Mouse (Mus musculus) liver, postnatal 0 days (tissue): Measurements from ENCODE around the gene Sub1. TPM values are rescaled to one million over a fixed set of nuclear protein-coding genes. Genes with fewer than 3 reads are reported as not detected.

Source experiments
- ATAC-seq: fragments of 200-750 bp; cut with Nextera tagmentation; 2 replicates; pipeline ENCODE4 v1.8.0; 2017; ENCODE audit warnings: mild to moderate bottlenecking, moderate library complexity
- DNase-seq: peaks from one replicate; pipeline ENCODE4 v3.0.0-alpha.2; 2016
- H3K27ac ChIP-seq: fragments of 300-500 bp; sonication (generic); 2 replicates; pipeline ENCODE4 v1.5.1; 2014; ENCODE audit warnings: antibody characterized with exemption, moderate library complexity, mild to moderate bottlenecking, low read depth
- H3K27me3 ChIP-seq: fragments of 300-500 bp; sonication (generic); 2 replicates; pipeline ENCODE4 v1.6.1; 2014; ENCODE audit warnings: low read length, control low read depth, mixed read lengths; ENCODE audit not compliant: insufficient read depth
- H3K36me3 ChIP-seq: fragments of 300-500 bp; sonication (generic); replicated peaks from 2 replicates; pipeline ENCODE4 v1.6.1; 2014; ENCODE audit warnings: mild to moderate bottlenecking, control low read depth, low read length, moderate library complexity, mixed read lengths; ENCODE audit not compliant: insufficient read depth
- H3K4me1 ChIP-seq: fragments of 300-500 bp; sonication (generic); 2 replicates; pipeline ENCODE4 v1.6.1; 2014; ENCODE audit warnings: antibody characterized with exemption, mild to moderate bottlenecking, control low read depth; ENCODE audit not compliant: insufficient read depth
- H3K4me2 ChIP-seq: fragments of 300-500 bp; sonication (generic); 2 replicates; pipeline ENCODE4 v1.6.1; 2014; ENCODE audit warnings: low read depth, mild to moderate bottlenecking, low read length, moderate library complexity, mixed read lengths
- H3K4me3 ChIP-seq: fragments of 300-500 bp; sonication (generic); 2 replicates; pipeline ENCODE4 v1.5.1; 2014; ENCODE audit warnings: low read depth, low read length
- H3K9ac ChIP-seq: fragments of 300-500 bp; sonication (generic); replicated peaks from 2 replicates; pipeline ENCODE4 v1.6.1; 2014; ENCODE audit warnings: mild to moderate bottlenecking, moderate library complexity
- H3K9me3 ChIP-seq: fragments of 300-500 bp; sonication (generic); 2 replicates; pipeline ENCODE4 v1.6.1; 2016; ENCODE audit warnings: mild to moderate bottlenecking, control low read depth, low read length, mixed read lengths
- CTCF ChIP-seq: sonication (generic); IDR thresholded peaks from 2 replicates; pipeline ENCODE4 v1.5.1; 2016; ENCODE audit warnings: antibody characterized with exemption, low read depth
- EP300 ChIP-seq: IDR thresholded peaks from 2 replicates; pipeline ENCODE4 v1.6.1; 2016; ENCODE audit warnings: antibody characterized with exemption, low read depth, mild to moderate bottlenecking
- WGBS: fragments of 180-500 bp; shearing (Covaris S2); extraction: QIAGEN DNeasy Blood & Tissue Kit; methylation state at CpG from one replicate; pipeline ENCODE4 v1.1.7; 2014; ENCODE audit not compliant: insufficient replicate concordance; 5-methylcytosine and 5-hydroxymethylcytosine counted together
- polyA plus RNA-seq: library from polyadenylated mRNA; unstranded; fragments of >200 nt; fragmentation: Nextera tagmentation; extraction: Ambion mirVana; gene quantifications from 2 replicates; pipeline ENCODE4 v1.2.1, GENCODE M21; 2015

Sub1 gene
- 276 and 278 TPM in 2 replicates for polyA plus RNA-seq

- no peaks in the 10 kb centered on the region for H3K27me3 ChIP-seq
- peaks cover 13% of the 10 kb centered on the region for H3K36me3 ChIP-seq
- peak within 1 kb of the TSS; percentile 94 for H3K4me2 ChIP-seq
- peak within 1 kb of the TSS; percentile 96 for H3K27ac ChIP-seq
- ATAC-seq (no peak), DNase-seq (no peak)
- H3K4me3 ChIP-seq = peak within 1 kb of the TSS; percentile 97
- no peaks in the 10 kb centered on the region for H3K9me3 ChIP-seq
- 88% methylated on average over 7 of the region's 7 CpGs for WGBS
- no peak for TF ChIP-seq EP300
- no peak for TF ChIP-seq CTCF
- H3K9ac ChIP-seq = peak within 1 kb of the TSS; percentile 97
- H3K4me1 ChIP-seq = peaks cover 12% of the 10 kb centered on the region; the same call in 1 of the 2 replicates
These were observed at the start of gene Sub1 for GRCm38 (mm10) chr15:11996883-11997282. TSS of gene Sub1 (minus strand) at chr15:11996983.

- WGBS = 60% methylated on average over 5 of the region's 5 CpGs
- TF ChIP-seq EP300 = no peak
- no peak for TF ChIP-seq CTCF
- ATAC-seq = no peak
These were observed 43.6 kb upstream of the Sub1 start for GRCm38 (mm10) chr15:12040407-12040710.

GRCm38 (mm10) chr15:12039671-12040406 lies 43.1 kb upstream of the Sub1 start:
- H3K36me3 ChIP-seq = no peaks in the 10 kb centered on the region
- no peak for ATAC-seq
- 0 out of 2 replicates have a peak, but pooled peaks cover 2% of the 10 kb centered on the region for H3K4me1 ChIP-seq
- no peaks in the 10 kb centered on the region for H3K9me3 ChIP-seq
- H3K9ac ChIP-seq = no peak overlapping the region
- H3K4me3 ChIP-seq = no peak overlapping the region
- TF ChIP-seq EP300 = no peak
- no peak for TF ChIP-seq CTCF
- H3K27me3 ChIP-seq = no peaks in the 10 kb centered on the region
- no peak for DNase-seq
- no peak overlapping the region for H3K27ac ChIP-seq
- H3K4me2 ChIP-seq = no peak overlapping the region
- 76% methylated on average over 15 of the region's 15 CpGs for WGBS

More at GRCm38 (mm10) chr15:12040407-12040710, 43.6 kb upstream of the Sub1 start:
- Histone ChIP-seq H3K36me3 (no peaks in the 10 kb centered on the region), H3K4me2 (no peak overlapping the region), H3K4me1 (0 out of 2 replicates have a peak, but pooled peaks cover 2% of the 10 kb centered on the region), H3K27me3 (no peaks in the 10 kb centered on the region), H3K4me3 (no peak overlapping the region), H3K9ac (no peak overlapping the region), H3K27ac (no peak overlapping the region), H3K9me3 (no peaks in the 10 kb centered on the region)
- no peak for DNase-seq

- H3K27me3 ChIP-seq = no peaks in the 10 kb centered on the region
- no peak for TF ChIP-seq EP300
- TF ChIP-seq CTCF = no peak
- ATAC-seq = no peak
- H3K4me2 ChIP-seq = no peak overlapping the region
- H3K9me3 ChIP-seq = no peaks in the 10 kb centered on the region
- no peak overlapping the region for H3K4me3 ChIP-seq
- no peak for DNase-seq
- H3K36me3 ChIP-seq = no peaks in the 10 kb centered on the region
- H3K4me1 ChIP-seq = 0 out of 2 replicates have a peak, but pooled peaks cover 2% of the 10 kb centered on the region
- H3K27ac ChIP-seq = no peak overlapping the region
- WGBS = 82% methylated on average over 10 of the region's 10 CpGs
- H3K9ac ChIP-seq = no peak overlapping the region
These were observed 42.5 kb upstream of the Sub1 start for GRCm38 (mm10) chr15:12039256-12039655.

GRCm38 (mm10) chr15:12037866-12038625 lies 41.3 kb upstream of the Sub1 start:
- H3K9ac ChIP-seq = no peak overlapping the region
- ATAC-seq (no peak), DNase-seq (peak; percentile 52)
- H3K27ac ChIP-seq = no peak overlapping the region
- H3K4me2 ChIP-seq = no peak overlapping the region
- no peaks in the 10 kb centered on the region for H3K27me3 ChIP-seq
- no peak for TF ChIP-seq CTCF
- no peak overlapping the region for H3K4me3 ChIP-seq
- no peaks in the 10 kb centered on the region for H3K36me3 ChIP-seq
- WGBS = 66% methylated on average over 10 of the region's 10 CpGs
- 0 out of 2 replicates have a peak, but pooled peaks cover 2% of the 10 kb centered on the region for H3K4me1 ChIP-seq
- no peaks in the 10 kb centered on the region for H3K9me3 ChIP-seq

- H3K9me3 ChIP-seq = no peaks in the 10 kb centered on the region
- H3K27ac ChIP-seq = no peak overlapping the region
- DNase-seq (peak; percentile 55), ATAC-seq (peak; percentile 59)
- no peaks in the 10 kb centered on the region for H3K27me3 ChIP-seq
- no peaks in the 10 kb centered on the region for H3K36me3 ChIP-seq
- no peak overlapping the region for H3K9ac ChIP-seq
- no peak overlapping the region; the same call in 1 of the 2 replicates for H3K4me2 ChIP-seq
- no peak overlapping the region for H3K4me3 ChIP-seq
- 0 out of 2 replicates have a peak, but pooled peaks cover 2% of the 10 kb centered on the region for H3K4me1 ChIP-seq
- 22% methylated on average over 7 of the region's 7 CpGs for WGBS
- peak; percentile 61 for TF ChIP-seq CTCF
- TF ChIP-seq EP300 = no peak
These were observed 40.4 kb upstream of the Sub1 start for GRCm38 (mm10) chr15:12037217-12037616.
